Mouse (Mus musculus): Measurements from ENCODE around the gene Setdb1. TPM values are rescaled to one million over a fixed set of nuclear protein-coding genes. Genes with fewer than 3 reads are reported as not detected.

The Setdb1 gene
- polyA plus RNA-seq, 1 experiment from 2014 or later = 57.2 TPM

GRCm38 (mm10) chr3:95285390-95285789, 71.6 kb downstream of the Setdb1 start:
- Histone ChIP-seq H3K9ac (no peak overlapping the region), H3K27me3 (replicated peaks) (no peaks in the 10 kb centered on the region), H3K4me2 (replicated peaks) (no peak overlapping the region)

GRCm38 (mm10) chr3:95284501-95285281, 72.3 kb downstream of the Setdb1 start:
- ATAC-seq (ENCODE audit: low FRiP score, low read depth) = no peak
- peaks cover 23% of the 10 kb centered on the region for H3K36me3 ChIP-seq
- no peak overlapping the region; the same call in 1 of the 2 replicates for H3K4me3 ChIP-seq
- WGBS = 87% methylated on average over 12 of the region's 12 CpGs
- H3K27me3 ChIP-seq (replicated peaks) = no peaks in the 10 kb centered on the region
- no peaks in the 10 kb centered on the region for H3K9me3 ChIP-seq
- H3K4me1 ChIP-seq = peaks cover 21% of the 10 kb centered on the region
- 0 out of 2 replicates have a peak overlapping the region, but pooled peaks have one; percentile 3 for H3K9ac ChIP-seq
- H3K27ac ChIP-seq = no peak overlapping the region
- peak overlapping the region; percentile 72 for H3K4me2 ChIP-seq (replicated peaks)

More at GRCm38 (mm10) chr3:95285390-95285789, 71.6 kb downstream of the Setdb1 start:
- Histone ChIP-seq H3K27ac (no peak overlapping the region), H3K4me1 (peaks cover 21% of the 10 kb centered on the region), H3K36me3 (peaks cover 30% of the 10 kb centered on the region), H3K4me3 (no peak overlapping the region), H3K9me3 (no peaks in the 10 kb centered on the region)
- ATAC-seq (ENCODE audit: low FRiP score, low read depth) = no peak
- WGBS = 94% methylated on average over 5 of the region's 5 CpGs

- WGBS = 13% methylated on average over 1 of the region's 1 CpGs
- ATAC-seq (ENCODE audit: low FRiP score, low read depth) = no peak
Measured at GRCm38 (mm10) chr3:95284062-95284461, 72.9 kb downstream of the Setdb1 start.

GRCm38 (mm10) chr3:95283589-95283941, 73.4 kb downstream of the Setdb1 start:
- under 1% methylated on average over 7 of the region's 7 CpGs for WGBS
- peak overlapping the region; percentile 90 for H3K27ac ChIP-seq
- no peaks in the 10 kb centered on the region for H3K27me3 ChIP-seq (replicated peaks)
- H3K4me2 ChIP-seq (replicated peaks) = peak overlapping the region; percentile 72
- ATAC-seq (ENCODE audit: low FRiP score, low read depth) = no peak
- H3K9ac ChIP-seq = peak overlapping the region; percentile 86
- no peaks in the 10 kb centered on the region for H3K9me3 ChIP-seq
- peak overlapping the region; percentile 64 for H3K4me3 ChIP-seq
- H3K36me3 ChIP-seq = peaks cover 16% of the 10 kb centered on the region
- peaks cover 21% of the 10 kb centered on the region for H3K4me1 ChIP-seq

More at GRCm38 (mm10) chr3:95284062-95284461, 72.9 kb downstream of the Setdb1 start:
- Histone ChIP-seq H3K9ac (peak overlapping the region; percentile 86), H3K27me3 (replicated peaks) (no peaks in the 10 kb centered on the region), H3K4me1 (peaks cover 21% of the 10 kb centered on the region), H3K36me3 (peaks cover 19% of the 10 kb centered on the region), H3K4me2 (replicated peaks) (peak overlapping the region; percentile 72), H3K4me3 (peak overlapping the region; percentile 64), H3K9me3 (no peaks in the 10 kb centered on the region), H3K27ac (no peak overlapping the region)

- peak overlapping the region; percentile 86 for H3K9ac ChIP-seq
- ATAC-seq (ENCODE audit: low FRiP score, low read depth) = peak; percentile 69
- H3K9me3 ChIP-seq = no peaks in the 10 kb centered on the region
- peaks cover 21% of the 10 kb centered on the region for H3K4me1 ChIP-seq
- H3K27me3 ChIP-seq (replicated peaks) = no peaks in the 10 kb centered on the region
- H3K4me3 ChIP-seq = peak overlapping the region; percentile 64
- peak overlapping the region; percentile 90 for H3K27ac ChIP-seq
- peaks cover 10% of the 10 kb centered on the region for H3K36me3 ChIP-seq
- H3K4me2 ChIP-seq (replicated peaks) = peak overlapping the region; percentile 72
- under 1% methylated on average over 50 of the region's 51 CpGs for WGBS
Measured at GRCm38 (mm10) chr3:95282865-95283588, 74.0 kb downstream of the Setdb1 start.

- no peaks in the 10 kb centered on the region for H3K27me3 ChIP-seq (replicated peaks)
- under 1% methylated on average over 11 of the region's 11 CpGs for WGBS
- ATAC-seq (ENCODE audit: low FRiP score, low read depth) = peak; percentile 15; the same call in 1 of the 2 replicates
- peak overlapping the region; percentile 72 for H3K4me2 ChIP-seq (replicated peaks)
- H3K36me3 ChIP-seq = peaks cover 4% of the 10 kb centered on the region
- H3K4me3 ChIP-seq = peak overlapping the region; percentile 64
- H3K9me3 ChIP-seq = no peaks in the 10 kb centered on the region
- peaks cover 21% of the 10 kb centered on the region for H3K4me1 ChIP-seq
- peak overlapping the region; percentile 90 for H3K27ac ChIP-seq
- H3K9ac ChIP-seq = peak overlapping the region; percentile 86
Measured at GRCm38 (mm10) chr3:95282381-95282864, 74.6 kb downstream of the Setdb1 start.

- Histone ChIP-seq H3K4me2 (replicated peaks) (peak within 1 kb of the TSS; percentile 72), H3K9ac (peak within 1 kb of the TSS; percentile 86), H3K36me3 (0 out of 2 replicates have a peak, but pooled peaks cover under 1% of the 10 kb centered on the region), H3K4me1 (peaks cover 21% of the 10 kb centered on the region), H3K4me3 (peak within 1 kb of the TSS; percentile 74), H3K27me3 (replicated peaks) (no peaks in the 10 kb centered on the region), H3K9me3 (no peaks in the 10 kb centered on the region), H3K27ac (peak within 1 kb of the TSS; percentile 90)
- WGBS = 1% methylated on average over 53 of the region's 53 CpGs
- peak; percentile 90 for ATAC-seq (ENCODE audit: low FRiP score, low read depth)
Measured at GRCm38 (mm10) chr3:95281216-95282126, 75.5 kb downstream of the Setdb1 start, which contains the start of the genes Mindy1 and Prune1. TSS of gene Mindy1 (plus strand) at chr3:95281345. TSS of gene Prune1 (minus strand) at chr3:95282076.

- Histone ChIP-seq H3K27me3 (replicated peaks) (no peaks in the 10 kb centered on the region), H3K4me3 (peak overlapping the region; percentile 74), H3K4me2 (replicated peaks) (peak overlapping the region; percentile 72), H3K36me3 (no peaks in the 10 kb centered on the region), H3K9ac (peak overlapping the region; percentile 75), H3K27ac (no peak overlapping the region), H3K4me1 (peaks cover 21% of the 10 kb centered on the region), H3K9me3 (no peaks in the 10 kb centered on the region)
- whole genome bisulfite sequencing = 44% methylated on average over 8 of the region's 8 CpGs
- ATAC-seq (ENCODE audit: low FRiP score, low read depth) = no peak
Measured at GRCm38 (mm10) chr3:95280747-95281146, 76.3 kb downstream of the Setdb1 start.

- WGBS = 94% methylated on average over 1 of the region's 1 CpGs
- Histone ChIP-seq H3K4me2 (replicated peaks) (no peak overlapping the region), H3K9ac (no peak overlapping the region), H3K36me3 (0 out of 2 replicates have a peak, but pooled peaks cover 3% of the 10 kb centered on the region), H3K4me3 (no peak overlapping the region), H3K27me3 (replicated peaks) (no peaks in the 10 kb centered on the region), H3K9me3 (no peaks in the 10 kb centered on the region), H3K27ac (no peak overlapping the region), H3K4me1 (peaks cover 4% of the 10 kb centered on the region; the same call in 1 of the 2 replicates)
- no peak for ATAC-seq (ENCODE audit: low FRiP score, low read depth)
Measured at GRCm38 (mm10) chr3:95277149-95277551, 79.9 kb downstream of the Setdb1 start.

GRCm38 (mm10) chr3:95276428-95276934, 80.5 kb downstream of the Setdb1 start:
- Histone ChIP-seq H3K4me1 (peaks cover 4% of the 10 kb centered on the region; the same call in 1 of the 2 replicates), H3K27ac (no peak overlapping the region), H3K9ac (no peak overlapping the region), H3K27me3 (replicated peaks) (no peaks in the 10 kb centered on the region), H3K4me2 (replicated peaks) (no peak overlapping the region), H3K4me3 (no peak overlapping the region), H3K9me3 (no peaks in the 10 kb centered on the region), H3K36me3 (0 out of 2 replicates have a peak, but pooled peaks cover 3% of the 10 kb centered on the region)
- WGBS = 81% methylated on average over 5 of the region's 5 CpGs
- ATAC-seq (ENCODE audit: low FRiP score, low read depth) = no peak

GRCm38 (mm10) chr3:95275161-95275560, 81.8 kb downstream of the Setdb1 start:
- H3K4me1 ChIP-seq = no peaks in the 10 kb centered on the region
- no peak overlapping the region for H3K4me2 ChIP-seq (replicated peaks)
- ATAC-seq (ENCODE audit: low FRiP score, low read depth) = no peak
- no peak overlapping the region for H3K4me3 ChIP-seq
- H3K9me3 ChIP-seq = no peaks in the 10 kb centered on the region
- 85% methylated on average over 6 of the region's 6 CpGs for WGBS
- no peak overlapping the region for H3K9ac ChIP-seq
- no peaks in the 10 kb centered on the region for H3K27me3 ChIP-seq (replicated peaks)
- H3K36me3 ChIP-seq = 0 out of 2 replicates have a peak, but pooled peaks cover 3% of the 10 kb centered on the region
- H3K27ac ChIP-seq = no peak overlapping the region
